Mouse (Mus musculus) myocyte (in vitro differentiated cells): ENCODE measurements around the gene Mapkapk3. TPM values are rescaled to one million over a fixed set of nuclear protein-coding genes. Genes with fewer than 3 reads are reported as not detected.

ENCODE experiments used
- H3K27me3 ChIP-seq: one replicate; pipeline ENCODE4 v1.6.1; 2011; ENCODE audit not compliant: control insufficient read depth, insufficient read depth, insufficient read length
- H3K36me3 ChIP-seq: one replicate; pipeline ENCODE4 v1.6.1; 2011; ENCODE audit not compliant: control insufficient read depth, insufficient read depth
- H3K4me2 ChIP-seq: one replicate; pipeline ENCODE4 v1.6.1; 2011; ENCODE audit warnings: low read depth, control low read depth
- H3K4me3 ChIP-seq: one replicate; pipeline ENCODE4 v1.5.1; 2011; ENCODE audit warnings: mild to moderate bottlenecking, control low read depth, moderate library complexity
- H3K79me2 ChIP-seq: one replicate; pipeline ENCODE4 v1.6.1; 2011; ENCODE audit not compliant: control insufficient read depth, insufficient read depth
- H3ac ChIP-seq: one replicate; pipeline ENCODE4 v1.6.1; 2011; ENCODE audit not compliant: control insufficient read depth, insufficient read length
- CEBPB ChIP-seq: IDR thresholded peaks from 2 replicates; pipeline ENCODE4 v1.6.1; 2011; ENCODE audit warnings: mild to moderate bottlenecking, moderate library complexity; ENCODE audit not compliant: poor library complexity, insufficient read depth, severe bottlenecking
- E2F4 ChIP-seq: IDR thresholded peaks from one replicate; pipeline ENCODE4 v1.6.1; 2011; ENCODE audit warnings: mild to moderate bottlenecking, control low read depth, moderate library complexity; ENCODE audit not compliant: insufficient read depth
- MAX ChIP-seq: IDR thresholded peaks from one replicate; pipeline ENCODE4 v1.6.1; 2011; ENCODE audit warnings: low read depth, mild to moderate bottlenecking, control low read depth
- MYOD1 ChIP-seq, 3 experiments: IDR thresholded peaks; one replicate each; pipeline ENCODE4 v1.6.1; 2011; ENCODE audit warnings: control low read depth in 2 of 3, low read depth in 2 of 3, mild to moderate bottlenecking in 2 of 3, moderate library complexity in 1 of 3; ENCODE audit not compliant: insufficient read length in 2 of 3, control insufficient read depth in 1 of 3
- MYOG ChIP-seq, 3 experiments: IDR thresholded peaks; one replicate each; pipeline ENCODE4 v1.6.1; 2011; ENCODE audit warnings: control low read depth in 2 of 3, low read depth in 2 of 3, mild to moderate bottlenecking in 2 of 3; ENCODE audit not compliant: insufficient read length in 2 of 3, control insufficient read depth in 1 of 3, insufficient read depth in 1 of 3
- POLR2A ChIP-seq: IDR thresholded peaks from one replicate; pipeline ENCODE4 v1.6.1; 2011; ENCODE audit warnings: low read depth, mild to moderate bottlenecking, control low read depth, moderate library complexity; ENCODE audit not compliant: insufficient read length
- POLR2AphosphoS2 ChIP-seq: IDR thresholded peaks from one replicate; pipeline ENCODE4 v1.6.1; 2011; ENCODE audit warnings: low read depth, control low read depth; ENCODE audit not compliant: insufficient read length
- REST ChIP-seq: IDR thresholded peaks from one replicate; pipeline ENCODE4 v1.6.1; 2011; ENCODE audit warnings: mild to moderate bottlenecking, control low read depth, moderate library complexity; ENCODE audit not compliant: insufficient read depth, insufficient read length
- SRF ChIP-seq: IDR thresholded peaks from one replicate; pipeline ENCODE4 v1.6.1; 2011; ENCODE audit warnings: low read depth; ENCODE audit not compliant: control insufficient read depth, insufficient read length
- TCF12 ChIP-seq: IDR thresholded peaks from one replicate; pipeline ENCODE4 v1.6.1; 2011; ENCODE audit warnings: mild to moderate bottlenecking, control low read depth; ENCODE audit not compliant: poor library complexity, insufficient read depth, severe bottlenecking
- TCF3 ChIP-seq: IDR thresholded peaks from one replicate; pipeline ENCODE4 v1.6.1; 2011; ENCODE audit warnings: low read depth, control low read depth; ENCODE audit not compliant: insufficient read length
- USF1 ChIP-seq: IDR thresholded peaks from one replicate; pipeline ENCODE4 v1.6.1; 2011; ENCODE audit warnings: low read depth, mild to moderate bottlenecking, control low read depth, moderate library complexity
- polyA plus RNA-seq: library from polyadenylated mRNA; unstranded; fragments of >200 nt; fragmentation: generic; extraction: Trizol; gene quantifications from one replicate; pipeline ENCODE4 v1.2.1, GENCODE M21; 2012; ENCODE audit warnings: missing spikeins

The Mapkapk3 gene
- polyA plus RNA-seq, 1 experiment, result 3.9 TPM

DNA sequence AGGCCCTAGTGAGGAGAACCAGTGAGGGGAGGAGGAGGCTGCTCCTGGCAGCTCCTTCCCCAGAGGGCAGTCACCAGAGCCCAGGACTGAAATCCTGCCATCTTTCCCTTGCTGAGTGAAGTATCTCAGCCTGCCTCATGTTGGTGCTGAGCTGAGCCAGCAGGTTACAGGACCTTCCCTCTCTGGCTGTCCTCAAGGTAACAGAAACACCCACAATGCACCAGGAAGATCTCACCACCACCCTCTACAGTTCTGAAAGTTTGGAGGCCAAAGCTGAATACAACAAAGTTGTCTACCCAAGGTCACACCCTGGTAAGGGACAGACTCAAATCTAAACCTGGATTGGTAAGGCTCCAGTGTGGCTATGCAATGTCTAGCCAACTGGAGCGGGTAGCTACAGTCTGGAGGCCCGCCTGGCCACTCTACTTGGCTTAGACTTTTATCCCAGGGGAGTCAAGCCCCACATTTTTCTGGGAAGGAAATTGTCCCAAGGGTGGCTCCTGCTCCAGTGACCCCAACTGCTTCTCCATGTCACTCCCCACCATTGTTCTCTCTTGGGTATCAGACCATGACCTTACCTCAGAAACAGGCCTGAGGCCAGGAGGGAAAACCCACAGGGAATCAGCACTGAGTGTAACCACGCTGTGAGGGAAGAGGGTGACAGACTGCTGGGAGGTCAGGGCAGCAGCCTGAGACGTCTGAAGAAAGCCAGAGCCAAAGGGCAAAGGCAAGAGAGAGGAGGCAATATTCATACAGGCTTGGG is 35.3 kb upstream of the Mapkapk3 start:
- no peak overlapping the region for H3K4me2 ChIP-seq
- H3K27me3 ChIP-seq, result no peaks in the 10 kb centered on the region
- no peak overlapping the region for H3ac ChIP-seq
- no peak overlapping the region for H3K4me3 ChIP-seq
- no peak for TF ChIP-seq REST
- TF ChIP-seq POLR2AphosphoS2, result no peak
- TF ChIP-seq TCF3, result no peak
- TF ChIP-seq POLR2A, result no peak
- TF ChIP-seq E2F4, result no peak
- no peak for TF ChIP-seq SRF
- no peak for TF ChIP-seq TCF12
- TF ChIP-seq USF1, result no peak
- no peak for TF ChIP-seq MYOG (IDR thresholded peaks at IDR 0.05; ENCODE audit: control insufficient read depth in 1 of 3, insufficient read depth in 1 of 3, insufficient read length in 2 of 3, low read depth in 2 of 3)
- TF ChIP-seq MYOD1 (IDR thresholded peaks at IDR 0.05; ENCODE audit: control insufficient read depth in 1 of 3, insufficient read length in 2 of 3, low read depth in 2 of 3), result no peak
- no peak for TF ChIP-seq CEBPB
- TF ChIP-seq MAX, result no peak
- H3K36me3 ChIP-seq, result no peaks in the 10 kb centered on the region
- H3K79me2 ChIP-seq, result no peaks in the 10 kb centered on the region

DNA sequence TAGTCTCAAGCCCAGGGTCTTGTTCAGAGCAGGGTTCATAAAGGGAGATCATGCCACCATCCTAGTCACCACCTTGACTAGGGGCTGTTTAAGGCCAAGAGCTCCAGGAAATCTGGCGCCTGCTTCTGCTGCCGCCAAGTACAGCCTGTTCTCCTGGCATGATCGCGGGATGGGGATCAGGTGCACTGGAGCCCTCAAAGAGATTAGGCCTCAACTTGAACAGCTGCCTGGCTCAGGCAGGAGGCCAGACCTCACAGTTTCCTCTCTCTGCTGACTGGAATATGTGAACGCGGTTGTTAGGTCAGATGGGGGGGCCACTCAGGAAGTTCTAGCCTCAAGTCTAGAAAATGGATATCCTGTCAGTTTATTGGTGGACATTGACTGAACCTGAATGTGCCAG is 33.9 kb upstream of the Mapkapk3 start:
- H3ac ChIP-seq, result no peak overlapping the region
- TF ChIP-seq TCF12 (peak; percentile 31), SRF (no peak), MYOG (IDR thresholded peaks at IDR 0.05; ENCODE audit: control insufficient read depth in 1 of 3, insufficient read depth in 1 of 3, insufficient read length in 2 of 3, low read depth in 2 of 3) (peak; percentile 70 to 89 (median 72)), MYOD1 (IDR thresholded peaks at IDR 0.05; ENCODE audit: control insufficient read depth in 1 of 3, insufficient read length in 2 of 3, low read depth in 2 of 3) (peak; percentile 42 to 85 (median 66))

GRCm38 (mm10) chr9:107322461-107323050 is 32.9 kb upstream of the Mapkapk3 start:
- Histone ChIP-seq H3K4me2 (no peak overlapping the region), H3ac (no peak overlapping the region), H3K79me2 (no peaks in the 10 kb centered on the region), H3K36me3 (no peaks in the 10 kb centered on the region), H3K4me3 (no peak overlapping the region), H3K27me3 (no peaks in the 10 kb centered on the region)
- no peak for TF ChIP-seq E2F4
- TF ChIP-seq USF1, result no peak
- TF ChIP-seq POLR2A, result no peak
- peak in 1 of 3 experiments; percentile 36 for TF ChIP-seq MYOD1 (IDR thresholded peaks at IDR 0.05; ENCODE audit: control insufficient read depth in 1 of 3, insufficient read length in 2 of 3, low read depth in 2 of 3)
- no peak for TF ChIP-seq TCF12
- TF ChIP-seq POLR2AphosphoS2, result no peak

More for the DNA sequence above, 33.9 kb upstream of the Mapkapk3 start:
- no peak overlapping the region for H3K4me3 ChIP-seq
- no peaks in the 10 kb centered on the region for H3K79me2 ChIP-seq
- no peaks in the 10 kb centered on the region for H3K36me3 ChIP-seq
- H3K4me2 ChIP-seq, result no peak overlapping the region
- H3K27me3 ChIP-seq, result no peaks in the 10 kb centered on the region

- Histone ChIP-seq H3K36me3 (no peaks in the 10 kb centered on the region), H3ac (no peak overlapping the region), H3K4me2 (no peak overlapping the region), H3K4me3 (no peak overlapping the region), H3K79me2 (no peaks in the 10 kb centered on the region), H3K27me3 (peaks cover 12% of the 10 kb centered on the region)
- TF ChIP-seq USF1, result no peak
- TF ChIP-seq SRF, result no peak
- TF ChIP-seq E2F4, result no peak
- no peak for TF ChIP-seq REST
- no peak for TF ChIP-seq MYOD1 (IDR thresholded peaks at IDR 0.05; ENCODE audit: control insufficient read depth in 1 of 3, insufficient read length in 2 of 3, low read depth in 2 of 3)
- no peak for TF ChIP-seq TCF3
- TF ChIP-seq CEBPB, result no peak
- TF ChIP-seq MYOG (IDR thresholded peaks at IDR 0.05; ENCODE audit: control insufficient read depth in 1 of 3, insufficient read depth in 1 of 3, insufficient read length in 2 of 3, low read depth in 2 of 3), result no peak
- no peak for TF ChIP-seq MAX
- TF ChIP-seq POLR2AphosphoS2, result no peak
- no peak for TF ChIP-seq POLR2A
- no peak for TF ChIP-seq TCF12
Measured at GRCm38 (mm10) chr9:107315791-107316190, 26.1 kb upstream of the Mapkapk3 start.

- Histone ChIP-seq H3K79me2 (no peaks in the 10 kb centered on the region), H3K4me2 (no peak overlapping the region), H3K27me3 (peaks cover 12% of the 10 kb centered on the region), H3K4me3 (no peak overlapping the region), H3ac (no peak overlapping the region), H3K36me3 (no peaks in the 10 kb centered on the region)
- TF ChIP-seq CEBPB (no peak), POLR2AphosphoS2 (no peak), MAX (no peak), USF1 (no peak), TCF3 (no peak), E2F4 (no peak), REST (no peak), MYOD1 (IDR thresholded peaks at IDR 0.05; ENCODE audit: control insufficient read depth in 1 of 3, insufficient read length in 2 of 3, low read depth in 2 of 3) (no peak), MYOG (IDR thresholded peaks at IDR 0.05; ENCODE audit: control insufficient read depth in 1 of 3, insufficient read depth in 1 of 3, insufficient read length in 2 of 3, low read depth in 2 of 3) (no peak), SRF (no peak), POLR2A (no peak)
Measured at GRCm38 (mm10) chr9:107313926-107314325, 24.2 kb upstream of the Mapkapk3 start.
